Mouse (Mus musculus): ENCODE measurements around the gene Gm20916. TPM values are rescaled to one million over a fixed set of nuclear protein-coding genes. Genes with fewer than 3 reads are reported as not detected.

Gm20916 gene
- polyA plus RNA-seq (2015; fragmentation: Nextera tagmentation; extraction: Ambion mirVana), result not detected in 2 replicates

GRCm38 (mm10) chrY:79319265-79319664 is at the start of gene Gm20916:
TSS of gene Gm20916 (plus strand) at chrY:79319565.

Other genes with a start within 250 kb of the Gm20916 start
- not detected in 2 replicates for gene Gm20917, start 168.4 kb upstream of the Gm20916 start, polyA plus RNA-seq (2015; fragmentation: Nextera tagmentation; extraction: Ambion mirVana)

All from skeletal muscle tissue, postnatal 0 days (tissue).